Comparison of ENCODE assay signal across 15 mouse cellular contexts in the genomic region with DNA sequence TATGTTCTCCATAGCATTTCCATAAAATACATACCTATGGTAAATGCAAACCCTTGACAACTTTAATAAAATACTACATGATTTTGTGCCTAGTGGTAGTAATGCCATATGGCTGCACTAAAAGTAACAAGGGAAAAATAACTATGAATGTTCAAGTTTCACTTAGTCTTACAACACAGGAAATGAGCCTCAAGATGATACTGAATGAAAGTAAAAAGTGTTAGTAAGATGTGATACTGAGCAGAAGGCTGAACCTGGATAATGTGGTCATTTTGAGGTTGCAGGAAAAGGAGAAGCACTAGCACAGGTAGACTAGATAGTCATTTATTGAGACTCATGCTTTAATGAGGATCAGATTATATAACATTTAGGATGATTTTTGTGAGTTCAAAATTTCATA. TPM values are rescaled to one million over a fixed set of nuclear protein-coding genes. Genes with fewer than 3 reads are reported as not detected.
"Had no signal": no experiment of that assay in that cellular context is flagged by ENCODE, and none has a peak within 500 bp of the region (broad histone marks: within the 10 kb centered on the region; RNA-seq: fewer than 3 reads in every experiment).

No protein-coding gene starts in this region.

- H3K9ac ChIP-seq: limb, embryonic 13.5 days; liver, embryonic 14.5 days; neural tube, embryonic 13.5 days had no signal

- H3K36me3 ChIP-seq: limb, embryonic 13.5 days; midbrain, embryonic 10.5 days; neural tube, embryonic 13.5 days had no signal

- H3K9me3 ChIP-seq: limb, embryonic 13.5 days; midbrain, embryonic 10.5 days; neural tube, embryonic 13.5 days had no signal

- H3K4me3 ChIP-seq: layer of hippocampus, adult 2 months; limb, embryonic 13.5 days; midbrain, embryonic 10.5 days; neural tube, embryonic 13.5 days had no signal

- H3K27ac ChIP-seq: layer of hippocampus, adult 2 months; limb, embryonic 13.5 days; liver, embryonic 14.5 days; midbrain, embryonic 10.5 days; neural tube, embryonic 13.5 days had no signal

- H3K27me3 ChIP-seq: limb, embryonic 13.5 days; neural tube, embryonic 13.5 days had no signal

- H3K4me1 ChIP-seq: midbrain, embryonic 10.5 days; neural tube, embryonic 13.5 days had no signal

- H3K4me2 ChIP-seq: limb, embryonic 13.5 days; neural tube, embryonic 13.5 days had no signal

- ATAC-seq: lung, postnatal 0 days had no signal

- DNase-seq: kidney, postnatal 10 days; kidney, postnatal 4 days; left cerebral cortex, postnatal 4 days; lung, adult 2 months; lung, postnatal 36 days; midbrain, embryonic 14.5 days; retina, postnatal 1 day; thymus, postnatal 36 days had no signal

RNA-seq across cellular contexts. Expression of gene Fgf13, which starts 16.2 kb away (rescaled TPM):
- total RNA-seq: liver, adult 2 months had no signal
- polyA plus RNA-seq: liver, adult 2 months had no signal
